Mouse (Mus musculus): ENCODE results near the gene Rfwd3. TPM values are rescaled to one million over a fixed set of nuclear protein-coding genes. Genes with fewer than 3 reads are reported as not detected.
"Not testable (repeated sequence)": the region's sequence is repeated elsewhere in the genome, so short reads cannot be mapped to it uniquely, and the experiment has no call there.

Rfwd3 gene
- polyA plus RNA-seq, 1 experiment from 2014 or later, result 39.8 TPM

- Histone ChIP-seq H3K36me3 (ENCODE audit: control insufficient read depth, insufficient read depth) (peaks cover 13% of the 10 kb centered on the region), H3K4me1 (ENCODE audit: control insufficient read depth, insufficient read depth, low read length) (peaks cover 11% of the 10 kb centered on the region), H3K9me3 (replicated peaks; ENCODE audit: control insufficient read depth, low read length) (no peaks in the 10 kb centered on the region), H3K27me3 (ENCODE audit: control insufficient read depth, insufficient read depth, low read length) (no peaks in the 10 kb centered on the region), H3K4me3 (ENCODE audit: low read length) (peak overlapping the region; percentile 98), H3K9ac (ENCODE audit: low read length) (peak overlapping the region; percentile 98), H3K27ac (ENCODE audit: low read length) (peak overlapping the region; percentile 96), H3K4me2 (ENCODE audit: low read depth, low read length) (peak overlapping the region; percentile 61)
- under 1% methylated on average over 28 of the region's 28 CpGs for WGBS
- 0 out of 2 replicates have a peak, but pooled peaks have one; percentile 8 for ATAC-seq (replicated peaks; ENCODE audit: extremely low read depth, insufficient read depth, low FRiP score)
Measured at GRCm38 (mm10) chr8:111299363-111299820, 630 bp downstream of the Rfwd3 start.

- WGBS, result 85% methylated on average over 1 of the region's 1 CpGs
- H3K9me3 ChIP-seq (replicated peaks; ENCODE audit: control insufficient read depth, low read length), result no peaks in the 10 kb centered on the region
- H3K4me2 ChIP-seq (ENCODE audit: low read depth, low read length), result peak overlapping the region; percentile 61; the same call in 1 of the 2 replicates
- H3K27me3 ChIP-seq (ENCODE audit: control insufficient read depth, insufficient read depth, low read length), result no peaks in the 10 kb centered on the region
- no peak overlapping the region for H3K27ac ChIP-seq (ENCODE audit: low read length)
- peak overlapping the region; percentile 16; the same call in 1 of the 2 replicates for H3K9ac ChIP-seq (ENCODE audit: low read length)
- H3K36me3 ChIP-seq (ENCODE audit: control insufficient read depth, insufficient read depth), result peaks cover 26% of the 10 kb centered on the region
- ATAC-seq (replicated peaks; ENCODE audit: extremely low read depth, insufficient read depth, low FRiP score), result no peak
- H3K4me3 ChIP-seq (ENCODE audit: low read length), result no peak overlapping the region
- H3K4me1 ChIP-seq (ENCODE audit: control insufficient read depth, insufficient read depth, low read length), result peaks cover 11% of the 10 kb centered on the region
Measured at GRCm38 (mm10) chr8:111298011-111298410, 2.0 kb downstream of the Rfwd3 start.

- WGBS, result 43% methylated on average over 7 of the region's 7 CpGs
- Histone ChIP-seq H3K4me2 (ENCODE audit: low read depth, low read length) (peak overlapping the region; percentile 38; the same call in 1 of the 2 replicates), H3K9ac (ENCODE audit: low read length) (no peak overlapping the region; the same call in 1 of the 2 replicates), H3K4me3 (ENCODE audit: low read length) (no peak overlapping the region), H3K9me3 (replicated peaks; ENCODE audit: control insufficient read depth, low read length) (no peaks in the 10 kb centered on the region), H3K36me3 (ENCODE audit: control insufficient read depth, insufficient read depth) (peaks cover 53% of the 10 kb centered on the region), H3K27me3 (ENCODE audit: control insufficient read depth, insufficient read depth, low read length) (no peaks in the 10 kb centered on the region), H3K4me1 (ENCODE audit: control insufficient read depth, insufficient read depth, low read length) (peaks cover 9% of the 10 kb centered on the region; the same call in 1 of the 2 replicates), H3K27ac (ENCODE audit: low read length) (peak overlapping the region; percentile 94)
- ATAC-seq (replicated peaks; ENCODE audit: extremely low read depth, insufficient read depth, low FRiP score), result peak; percentile 56
Measured at GRCm38 (mm10) chr8:111291733-111292132, 8.3 kb downstream of the Rfwd3 start.

- ATAC-seq (replicated peaks; ENCODE audit: extremely low read depth, insufficient read depth, low FRiP score), result no peak
- no peak overlapping the region for H3K27ac ChIP-seq (ENCODE audit: low read length)
- H3K4me3 ChIP-seq (ENCODE audit: low read length), result no peak overlapping the region
- WGBS, result 95% methylated on average over 7 of the region's 7 CpGs
- no peak overlapping the region for H3K9ac ChIP-seq (ENCODE audit: low read length)
- no peaks in the 10 kb centered on the region for H3K9me3 ChIP-seq (replicated peaks; ENCODE audit: control insufficient read depth, low read length)
- no peaks in the 10 kb centered on the region for H3K27me3 ChIP-seq (ENCODE audit: control insufficient read depth, insufficient read depth, low read length)
- peaks cover 58% of the 10 kb centered on the region for H3K36me3 ChIP-seq (ENCODE audit: control insufficient read depth, insufficient read depth)
- peaks cover 9% of the 10 kb centered on the region; the same call in 1 of the 2 replicates for H3K4me1 ChIP-seq (ENCODE audit: control insufficient read depth, insufficient read depth, low read length)
- H3K4me2 ChIP-seq (ENCODE audit: low read depth, low read length), result no peak overlapping the region
Measured at GRCm38 (mm10) chr8:111290586-111290985, 9.4 kb downstream of the Rfwd3 start.

GRCm38 (mm10) chr8:111285603-111286002 lies 14.4 kb downstream of the Rfwd3 start:
- Histone ChIP-seq H3K4me1 (ENCODE audit: control insufficient read depth, insufficient read depth, low read length) (no peaks in the 10 kb centered on the region), H3K27ac (ENCODE audit: low read length) (no peak overlapping the region), H3K9ac (ENCODE audit: low read length) (no peak overlapping the region), H3K27me3 (ENCODE audit: control insufficient read depth, insufficient read depth, low read length) (no peaks in the 10 kb centered on the region), H3K4me3 (ENCODE audit: low read length) (no peak overlapping the region), H3K36me3 (ENCODE audit: control insufficient read depth, insufficient read depth) (peaks cover 64% of the 10 kb centered on the region), H3K9me3 (replicated peaks; ENCODE audit: control insufficient read depth, low read length) (no peaks in the 10 kb centered on the region), H3K4me2 (ENCODE audit: low read depth, low read length) (no peak overlapping the region)
- WGBS, result 84% methylated on average over 4 of the region's 4 CpGs
- ATAC-seq (replicated peaks; ENCODE audit: extremely low read depth, insufficient read depth, low FRiP score), result no peak

GRCm38 (mm10) chr8:111282093-111282492 lies 17.9 kb downstream of the Rfwd3 start:
- Histone ChIP-seq H3K9me3 (replicated peaks; ENCODE audit: control insufficient read depth, low read length) (no peaks in the 10 kb centered on the region), H3K4me3 (ENCODE audit: low read length) (no peak overlapping the region), H3K27me3 (ENCODE audit: control insufficient read depth, insufficient read depth, low read length) (no peaks in the 10 kb centered on the region), H3K4me2 (ENCODE audit: low read depth, low read length) (no peak overlapping the region), H3K9ac (ENCODE audit: low read length) (no peak overlapping the region), H3K4me1 (ENCODE audit: control insufficient read depth, insufficient read depth, low read length) (no peaks in the 10 kb centered on the region), H3K36me3 (ENCODE audit: control insufficient read depth, insufficient read depth) (peaks cover 69% of the 10 kb centered on the region), H3K27ac (ENCODE audit: low read length) (no peak overlapping the region)
- 91% methylated on average over 3 of the region's 3 CpGs for WGBS
- no peak for ATAC-seq (replicated peaks; ENCODE audit: extremely low read depth, insufficient read depth, low FRiP score)

GRCm38 (mm10) chr8:111268277-111268676 lies 31.7 kb downstream of the Rfwd3 start:
- no peak overlapping the region for H3K4me2 ChIP-seq (ENCODE audit: low read depth, low read length)
- 66% methylated on average over 2 of the region's 2 CpGs for WGBS
- no peaks in the 10 kb centered on the region for H3K4me1 ChIP-seq (ENCODE audit: control insufficient read depth, insufficient read depth, low read length)
- H3K9me3 ChIP-seq (replicated peaks; ENCODE audit: control insufficient read depth, low read length), result peaks cover 8% of the 10 kb centered on the region
- no peak overlapping the region for H3K9ac ChIP-seq (ENCODE audit: low read length)
- no peak overlapping the region for H3K4me3 ChIP-seq (ENCODE audit: low read length)
- H3K36me3 ChIP-seq (ENCODE audit: control insufficient read depth, insufficient read depth), result peaks cover 7% of the 10 kb centered on the region
- no peaks in the 10 kb centered on the region for H3K27me3 ChIP-seq (ENCODE audit: control insufficient read depth, insufficient read depth, low read length)
- no peak for ATAC-seq (replicated peaks; ENCODE audit: extremely low read depth, insufficient read depth, low FRiP score)
- no peak overlapping the region for H3K27ac ChIP-seq (ENCODE audit: low read length)

- ATAC-seq (replicated peaks; ENCODE audit: extremely low read depth, insufficient read depth, low FRiP score); H3K4me3 ChIP-seq (ENCODE audit: low read length); H3K9me3 ChIP-seq (replicated peaks; ENCODE audit: control insufficient read depth, low read length); H3K27ac ChIP-seq (ENCODE audit: low read length); H3K27me3 ChIP-seq (ENCODE audit: control insufficient read depth, insufficient read depth, low read length); H3K4me2 ChIP-seq (ENCODE audit: low read depth, low read length); H3K9ac ChIP-seq (ENCODE audit: low read length); H3K36me3 ChIP-seq (ENCODE audit: control insufficient read depth, insufficient read depth): not testable (repeated sequence)
- 73% methylated on average over 7 of the region's 7 CpGs for WGBS
- peaks cover 11% of the 10 kb centered on the region; the same call in 1 of the 2 replicates for H3K4me1 ChIP-seq (ENCODE audit: control insufficient read depth, insufficient read depth, low read length)
Measured at GRCm38 (mm10) chr8:111266161-111266560, 33.9 kb downstream of the Rfwd3 start.

- H3K4me1 ChIP-seq (ENCODE audit: control insufficient read depth, insufficient read depth, low read length), result peaks cover 14% of the 10 kb centered on the region
- no peaks in the 10 kb centered on the region for H3K36me3 ChIP-seq (ENCODE audit: control insufficient read depth, insufficient read depth)
- ATAC-seq (replicated peaks; ENCODE audit: extremely low read depth, insufficient read depth, low FRiP score), result no peak
- no peak overlapping the region for H3K4me2 ChIP-seq (ENCODE audit: low read depth, low read length)
- WGBS, result 81% methylated on average over 2 of the region's 2 CpGs
- H3K4me3 ChIP-seq (ENCODE audit: low read length), result no peak overlapping the region
- no peak overlapping the region for H3K9ac ChIP-seq (ENCODE audit: low read length)
- no peaks in the 10 kb centered on the region for H3K27me3 ChIP-seq (ENCODE audit: control insufficient read depth, insufficient read depth, low read length)
- no peak overlapping the region for H3K27ac ChIP-seq (ENCODE audit: low read length)
- H3K9me3 ChIP-seq (replicated peaks; ENCODE audit: control insufficient read depth, low read length), result peaks cover 8% of the 10 kb centered on the region
Measured at GRCm38 (mm10) chr8:111264693-111265220, 35.3 kb downstream of the Rfwd3 start.
